Mouse (Mus musculus): ENCODE measurements around the gene Sugct.
"Not testable (repeated sequence)": the region's sequence is repeated elsewhere in the genome, so short reads cannot be mapped to it uniquely, and the experiment has no call there.

The Sugct gene

DNA sequence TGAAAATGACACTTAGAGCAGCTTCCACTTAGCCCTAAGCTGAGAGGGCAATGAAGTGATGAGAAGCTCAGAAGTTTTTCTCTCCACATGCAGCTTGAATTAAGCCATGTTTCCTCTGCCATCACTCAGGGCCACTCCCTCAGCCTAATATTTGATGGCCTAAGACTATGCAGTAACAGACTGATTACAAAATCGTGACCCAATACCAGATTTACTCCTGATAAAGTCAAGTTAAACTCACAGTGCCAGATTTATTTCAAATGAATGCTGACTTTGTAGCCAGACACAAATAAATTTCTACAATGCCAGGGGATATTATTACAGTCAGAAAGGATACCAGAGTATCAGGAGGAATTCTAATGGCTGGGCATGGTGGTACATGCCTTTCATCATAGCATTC, 89.1 kb downstream of the Sugct start:
- DNase-seq (ENCODE audit: inconsistent age in 2 of 2, low spot score in 1 of 2): no peak

DNA sequence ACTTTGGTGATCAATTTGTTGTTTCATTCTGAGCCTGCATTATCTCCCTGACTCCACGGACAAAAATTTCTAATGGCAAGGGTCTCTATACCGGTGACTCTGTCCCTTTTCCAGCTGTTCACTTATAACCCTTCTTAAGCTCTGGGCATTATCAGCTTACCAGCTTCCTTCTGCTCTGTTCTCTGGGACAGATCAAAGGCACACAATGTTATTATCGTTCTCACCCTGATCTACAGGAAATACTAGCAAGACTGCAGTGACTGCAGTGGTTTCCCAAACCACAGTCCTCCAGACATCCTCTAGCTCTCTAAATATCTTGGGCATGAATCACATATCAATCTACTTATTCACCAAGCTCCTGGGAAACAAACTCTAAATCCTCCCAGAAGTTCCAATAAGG, 90.7 kb downstream of the Sugct start:
- DNase-seq (ENCODE audit: inconsistent age in 2 of 2, low spot score in 1 of 2): no peak

DNA sequence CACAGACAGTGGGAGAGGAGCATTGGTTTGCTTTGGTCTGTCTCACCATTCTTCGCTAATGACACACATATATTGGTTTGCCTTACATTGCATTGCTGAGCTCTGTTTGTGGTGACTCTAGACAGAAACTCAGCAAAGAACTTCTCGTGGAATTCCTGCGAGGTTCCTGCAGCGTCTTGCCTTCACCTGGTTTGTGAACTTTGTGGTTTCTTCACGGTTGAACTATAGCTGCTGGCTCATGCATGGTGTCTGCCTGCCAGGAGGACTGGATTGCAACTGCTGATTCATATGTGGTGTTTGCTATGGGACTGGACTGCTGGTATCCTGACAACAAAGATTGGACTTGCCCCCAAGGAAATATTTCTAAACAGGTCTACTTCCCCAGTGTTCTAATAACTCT, 91.6 kb downstream of the Sugct start:
- no peak for DNase-seq (ENCODE audit: inconsistent age in 2 of 2, low spot score in 1 of 2)

DNA sequence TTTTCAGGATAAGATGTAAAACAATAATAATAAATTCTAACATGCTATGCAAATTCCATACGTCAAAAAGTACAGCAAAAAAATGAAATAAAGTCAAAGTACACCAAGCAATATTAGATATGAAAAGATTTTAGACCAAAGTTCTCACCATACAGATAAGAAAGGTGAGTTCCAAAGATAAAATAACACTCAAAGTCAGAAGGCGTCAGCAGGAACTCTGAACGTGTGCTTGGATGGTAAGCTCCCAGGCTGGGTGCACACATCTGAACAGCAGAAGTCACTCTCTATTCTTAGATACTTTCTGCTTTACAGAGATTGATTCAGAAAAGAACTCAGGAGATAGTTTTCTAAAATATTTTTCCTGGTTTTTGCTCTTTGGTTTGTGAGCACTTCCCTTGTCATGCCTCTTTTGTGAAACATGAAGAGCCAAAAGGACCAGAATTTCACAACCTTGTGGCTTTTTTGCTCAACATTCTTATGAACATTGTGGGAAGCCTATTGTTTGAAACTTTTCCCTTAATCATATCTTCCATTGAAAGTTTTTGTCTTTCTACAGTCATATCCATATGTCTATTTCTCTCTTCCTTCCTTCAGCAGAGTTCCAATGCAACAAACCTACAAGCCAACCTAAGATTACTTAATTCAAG, 110.0 kb downstream of the Sugct start:
- DNase-seq (ENCODE audit: inconsistent age in 2 of 2, low spot score in 1 of 2): no peak

DNA sequence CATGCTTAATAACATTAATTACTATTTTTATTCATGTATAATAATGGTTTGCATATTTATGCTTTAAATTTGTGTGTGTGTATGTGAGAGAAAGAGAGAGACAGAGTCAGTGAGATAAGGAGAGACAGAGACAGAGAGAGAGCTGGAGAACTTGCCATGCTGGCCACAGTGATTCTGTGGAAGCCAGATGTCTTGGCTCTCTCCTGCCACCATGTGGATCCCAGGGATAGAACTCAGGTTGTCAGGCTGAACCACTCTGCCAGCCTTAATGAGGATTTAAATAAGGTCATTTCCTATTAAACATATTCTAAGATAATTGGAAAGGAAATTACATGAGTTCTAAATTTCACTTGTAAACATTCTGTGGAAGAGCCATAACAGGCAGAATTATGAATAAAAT, 110.5 kb downstream of the Sugct start:
- peak in 1 of 2 experiments; percentile 41 for DNase-seq (ENCODE audit: inconsistent age in 2 of 2, low spot score in 1 of 2)

DNA sequence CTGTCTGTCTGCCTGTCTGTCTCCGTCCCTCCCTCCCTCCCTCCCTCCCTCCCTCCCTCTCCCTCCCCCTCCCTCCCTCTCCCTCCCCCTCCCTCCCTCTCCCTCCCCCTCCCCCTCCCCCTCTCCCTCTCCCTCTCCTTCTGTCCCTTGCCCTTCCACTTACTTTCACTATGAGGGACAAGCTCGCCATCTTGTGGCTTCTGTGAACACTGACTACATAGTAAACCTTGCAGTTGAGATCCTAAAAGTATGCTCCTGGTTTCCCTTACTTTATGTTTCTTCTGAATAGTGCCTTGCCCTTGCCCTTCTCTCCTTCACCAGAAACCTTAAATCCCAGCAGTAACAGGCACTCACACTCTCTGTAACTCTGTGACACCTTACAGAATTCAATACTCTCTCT, 113.7 kb downstream of the Sugct start:
- DNase-seq (ENCODE audit: inconsistent age in 2 of 2, low spot score in 1 of 2): peak in 1 of 2 experiments; percentile 29

DNA sequence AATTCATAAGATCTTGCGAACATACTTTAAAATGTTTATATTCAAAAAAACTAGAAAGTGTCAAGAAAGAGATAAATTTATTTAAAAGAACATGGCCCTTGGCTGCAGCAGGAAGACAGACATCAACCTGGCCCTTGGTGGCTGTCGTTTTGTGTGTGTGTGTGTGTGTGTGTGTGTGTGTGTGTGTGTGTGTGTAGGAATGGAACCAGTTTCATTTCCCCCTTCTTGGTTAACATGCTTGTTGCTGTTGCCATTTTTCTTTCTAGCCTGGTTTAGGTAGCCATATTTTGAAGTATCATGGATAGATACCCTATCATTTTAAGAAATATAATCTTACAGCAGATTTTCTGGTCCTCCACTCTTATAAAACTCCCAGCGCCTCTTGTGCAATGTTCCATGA, 136.0 kb downstream of the Sugct start:
- no peak for DNase-seq (ENCODE audit: inconsistent age in 2 of 2, low spot score in 1 of 2)

DNA sequence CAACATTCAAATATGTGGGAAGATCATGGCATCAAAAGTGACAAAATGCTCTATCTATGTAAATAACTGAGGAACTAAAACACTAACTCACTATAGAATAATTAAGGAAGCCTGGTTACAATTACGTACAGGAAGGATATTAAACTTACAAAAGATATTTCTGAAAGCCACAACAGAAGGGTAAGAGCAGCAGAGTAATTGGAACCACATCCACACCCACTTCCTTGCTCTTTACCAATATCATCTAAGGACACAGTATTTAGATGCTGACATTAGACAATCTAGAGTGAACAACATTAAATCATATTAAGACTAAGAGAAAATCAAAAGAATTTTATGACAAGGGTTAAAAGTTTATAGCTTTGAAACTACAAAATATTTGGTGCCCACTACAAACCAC, 159.0 kb downstream of the Sugct start:
- no peak for DNase-seq (ENCODE audit: inconsistent age in 2 of 2, low spot score in 1 of 2)

DNA sequence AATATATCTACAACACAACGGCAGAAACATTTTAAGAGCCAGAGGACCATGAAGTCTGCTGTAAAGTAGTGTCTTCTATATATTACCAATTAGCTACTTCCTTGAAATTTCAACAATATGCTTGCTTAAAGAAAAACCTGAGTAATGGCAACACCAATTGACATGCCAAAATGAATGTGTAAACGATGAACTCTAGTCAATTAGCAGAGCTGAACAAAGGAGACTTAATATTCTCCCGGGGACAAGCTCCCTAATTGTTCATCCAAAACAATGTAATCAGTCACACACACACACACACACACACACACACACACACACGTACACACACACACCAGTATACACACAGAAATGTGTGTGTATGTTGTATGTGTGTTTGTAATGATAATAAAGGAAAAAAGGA, 160.5 kb downstream of the Sugct start:
- no peak for DNase-seq (ENCODE audit: inconsistent age in 2 of 2, low spot score in 1 of 2)

DNA sequence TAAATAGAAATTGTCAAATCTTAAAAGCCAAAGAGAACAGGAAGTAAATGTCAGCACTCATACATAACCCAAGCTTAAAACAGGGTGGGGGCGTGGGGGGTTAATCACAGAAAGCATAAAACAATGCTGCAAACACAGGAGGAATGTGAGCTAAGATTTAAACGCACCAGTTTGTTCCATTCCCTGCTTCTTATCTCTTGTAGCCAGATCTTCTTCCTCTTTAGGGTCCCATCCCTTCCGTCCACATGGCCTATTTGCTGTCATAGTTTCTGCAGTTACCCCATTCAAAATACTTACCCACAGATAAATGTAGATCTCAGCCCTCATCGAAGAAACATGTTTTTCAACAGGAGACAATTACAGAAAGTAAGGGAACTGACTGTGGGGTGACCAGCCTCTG, 160.9 kb downstream of the Sugct start:
- DNase-seq (ENCODE audit: inconsistent age in 2 of 2, low spot score in 1 of 2): no peak

DNA sequence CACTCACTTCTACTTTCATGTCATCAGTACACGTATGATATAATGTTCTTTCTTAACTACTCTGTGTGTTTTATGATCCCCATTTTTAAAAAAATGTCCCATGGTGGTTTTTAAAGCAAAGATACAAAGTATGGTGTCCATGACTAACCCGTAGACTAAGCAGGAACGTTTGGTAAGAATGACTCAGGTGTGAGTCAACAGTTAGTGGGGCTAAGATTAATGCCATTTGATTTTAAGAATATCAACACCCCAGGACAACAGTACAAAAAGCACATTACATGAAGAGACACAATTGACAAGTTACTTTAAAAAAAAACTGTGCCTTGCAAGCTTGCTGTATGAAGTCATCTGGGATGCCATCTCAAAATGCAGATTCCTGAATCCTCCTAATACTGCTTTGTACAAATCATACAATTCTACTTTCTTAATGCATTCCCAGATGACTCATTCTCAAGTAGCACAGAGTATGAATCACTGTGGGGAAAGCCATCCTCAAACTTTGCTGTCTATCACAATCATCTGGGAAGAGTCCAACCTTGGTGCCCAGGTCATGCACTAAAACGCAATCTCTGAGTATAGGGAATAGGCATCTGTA, 184.1 kb downstream of the Sugct start:
- peak in 1 of 2 experiments; percentile 31 for DNase-seq (ENCODE audit: inconsistent age in 2 of 2, low spot score in 1 of 2)

DNA sequence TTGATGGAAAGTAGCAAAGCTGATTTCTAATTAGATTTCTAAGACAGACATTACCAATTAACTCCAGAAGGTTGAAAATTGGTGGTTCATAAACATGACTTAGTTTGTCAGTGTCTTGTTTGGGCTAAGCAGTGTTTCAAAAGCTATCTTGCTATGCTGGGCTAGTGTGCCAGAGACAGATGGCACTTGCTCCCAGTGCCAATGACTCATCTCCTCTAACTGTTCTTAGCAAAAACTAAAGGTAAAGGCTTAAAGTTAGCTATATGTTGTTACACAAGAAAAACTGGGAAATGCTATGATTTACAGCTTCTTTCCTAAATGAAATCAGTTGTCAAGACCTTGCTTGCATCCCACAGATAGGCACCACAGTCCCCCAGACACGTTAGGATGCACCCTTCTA, 200.4 kb downstream of the Sugct start:
- no peak for DNase-seq (ENCODE audit: inconsistent age in 2 of 2, low spot score in 1 of 2)

DNA sequence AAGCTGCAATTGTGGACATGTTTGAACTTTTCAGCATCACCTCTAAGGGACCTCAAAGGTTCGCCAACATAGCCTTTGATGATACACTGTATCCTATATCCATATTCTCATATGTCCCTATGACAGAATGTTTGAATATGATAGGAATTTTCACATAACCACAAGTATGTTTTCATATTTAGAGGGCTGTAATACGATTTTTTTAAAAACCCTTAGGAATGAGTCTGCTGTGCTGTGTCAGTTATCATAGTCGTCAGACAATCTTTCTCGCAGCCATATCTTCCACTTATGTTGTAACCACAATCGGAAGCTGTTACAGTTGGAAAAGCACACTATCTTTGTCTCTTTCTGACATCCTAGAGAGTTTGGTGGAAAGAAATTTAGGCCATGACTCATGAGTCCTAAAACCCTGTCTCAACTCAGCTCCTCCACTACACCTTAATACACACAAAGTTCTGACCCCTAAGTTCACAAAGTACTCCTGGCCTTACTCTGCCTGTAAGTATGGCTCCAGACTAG, 201.2 kb downstream of the Sugct start:
- DNase-seq (ENCODE audit: inconsistent age in 2 of 2, low spot score in 1 of 2): no peak

DNA sequence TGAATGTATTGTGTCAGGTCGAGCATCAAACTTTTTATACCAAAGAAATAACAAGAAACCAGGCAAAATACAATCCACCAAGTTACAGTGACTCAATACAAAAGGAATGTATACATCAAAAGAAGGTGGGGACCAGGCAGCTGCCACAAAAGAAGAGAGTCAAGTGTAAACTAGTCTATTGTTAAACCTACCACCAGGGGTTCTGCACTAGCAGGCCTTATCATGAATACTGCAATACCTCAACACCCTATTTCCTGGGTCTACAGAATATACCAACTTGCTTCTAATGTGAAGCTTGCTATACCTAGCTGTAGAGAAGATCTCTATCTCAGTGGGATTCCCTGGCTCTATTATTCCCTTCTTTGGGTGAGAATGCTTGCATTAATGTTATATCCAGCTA, 237.4 kb downstream of the Sugct start:
- DNase-seq (ENCODE audit: inconsistent age in 2 of 2, low spot score in 1 of 2): not testable (repeated sequence)

DNA sequence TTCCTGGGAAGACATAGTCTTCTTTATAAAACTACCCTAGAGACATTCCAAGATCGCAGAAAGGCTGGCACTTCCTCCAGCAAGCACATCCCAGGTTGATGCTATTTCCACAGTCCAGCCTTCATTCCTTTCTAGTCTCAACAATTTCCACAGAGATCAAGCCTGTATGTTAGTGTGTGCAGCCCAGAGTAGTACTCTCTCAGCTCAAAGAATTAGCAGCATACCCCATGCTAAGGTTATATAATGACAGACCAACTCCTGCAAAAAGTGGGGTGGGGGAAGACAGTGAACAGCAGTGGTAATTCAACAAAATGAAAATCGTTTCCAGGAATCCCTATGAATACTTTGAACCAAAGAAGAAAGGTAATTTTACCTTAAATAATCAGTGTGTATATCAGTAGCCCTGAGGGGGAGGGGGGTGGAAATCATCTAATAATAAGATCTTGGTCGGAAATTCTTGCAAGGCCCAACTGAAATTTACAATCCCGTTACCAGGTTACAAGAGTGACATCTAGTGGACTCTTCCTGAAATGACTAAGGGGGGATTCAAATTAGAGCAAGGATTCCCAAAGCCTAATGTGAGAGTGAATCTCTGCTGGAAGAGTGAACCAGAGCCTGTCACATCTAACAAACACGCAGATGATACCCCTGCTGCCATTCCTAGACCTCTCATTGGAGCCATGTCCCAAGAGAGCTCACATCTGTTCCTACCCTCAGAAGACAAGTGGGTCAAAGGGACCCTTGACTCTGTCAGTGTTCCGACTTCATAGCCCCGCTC, 263.0 kb downstream of the Sugct start:
- peak in 1 of 2 experiments; percentile 76 for DNase-seq (ENCODE audit: inconsistent age in 2 of 2, low spot score in 1 of 2)

DNA sequence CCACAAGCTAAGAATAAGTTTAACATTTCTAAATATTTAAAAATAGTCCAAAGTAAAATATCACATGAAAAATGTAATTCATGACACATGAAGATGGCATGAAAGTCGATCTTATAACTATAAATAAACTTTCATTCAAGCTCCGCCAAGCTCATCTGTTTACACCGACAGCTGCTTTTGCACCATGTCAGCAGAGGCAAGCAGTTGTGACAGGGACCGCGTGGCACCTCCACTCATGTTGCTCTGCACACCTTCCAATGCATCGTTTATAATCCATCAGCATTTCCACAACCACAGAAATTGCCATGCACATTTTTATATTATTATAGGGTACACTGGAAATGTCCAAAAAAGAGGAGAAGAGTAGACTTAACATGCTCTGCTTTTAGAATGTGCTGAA, 273.5 kb downstream of the Sugct start:
- DNase-seq (ENCODE audit: inconsistent age in 2 of 2, low spot score in 1 of 2): no peak

DNA sequence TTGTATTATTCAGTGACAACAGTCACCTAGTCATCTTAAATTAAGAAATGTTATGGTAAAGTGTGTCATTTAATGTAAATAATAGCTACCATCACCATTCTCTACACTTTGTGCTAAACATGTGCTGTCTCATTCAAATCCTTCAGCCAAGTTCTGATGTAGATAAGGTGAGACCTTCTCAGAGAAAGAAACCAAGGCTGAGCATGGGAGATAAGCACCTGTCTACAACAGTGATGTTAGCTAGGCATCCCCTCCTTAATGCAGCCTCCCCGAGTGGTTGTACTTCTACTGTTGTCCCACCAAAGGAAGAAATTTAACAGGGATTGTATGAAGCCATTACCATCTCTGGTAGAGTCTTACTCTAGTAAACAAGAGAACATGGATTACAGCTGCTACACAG, 274.8 kb downstream of the Sugct start:
- no peak for DNase-seq (ENCODE audit: inconsistent age in 2 of 2, low spot score in 1 of 2)

DNA sequence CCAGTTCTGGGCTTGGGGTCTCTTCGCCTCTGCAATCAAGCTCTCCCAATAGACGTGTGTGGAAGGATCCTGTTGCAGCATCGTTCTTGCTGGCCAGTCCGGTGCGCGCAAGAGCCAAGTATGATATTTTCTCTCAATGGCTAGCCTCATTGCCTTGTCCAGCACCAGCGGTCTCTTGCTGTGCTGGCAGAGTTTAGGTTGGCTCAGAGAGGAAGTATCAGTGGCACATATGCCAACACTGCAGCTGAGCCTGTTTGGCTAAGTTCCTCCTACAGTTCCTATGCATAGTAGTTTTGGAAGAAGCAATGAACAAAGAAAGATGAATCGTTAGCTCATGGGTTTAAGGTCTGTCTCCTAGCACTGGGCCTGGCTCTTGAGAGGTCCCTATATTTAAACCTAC, 352.5 kb downstream of the Sugct start:
- DNase-seq (ENCODE audit: inconsistent age in 2 of 2, low spot score in 1 of 2): no peak

DNA sequence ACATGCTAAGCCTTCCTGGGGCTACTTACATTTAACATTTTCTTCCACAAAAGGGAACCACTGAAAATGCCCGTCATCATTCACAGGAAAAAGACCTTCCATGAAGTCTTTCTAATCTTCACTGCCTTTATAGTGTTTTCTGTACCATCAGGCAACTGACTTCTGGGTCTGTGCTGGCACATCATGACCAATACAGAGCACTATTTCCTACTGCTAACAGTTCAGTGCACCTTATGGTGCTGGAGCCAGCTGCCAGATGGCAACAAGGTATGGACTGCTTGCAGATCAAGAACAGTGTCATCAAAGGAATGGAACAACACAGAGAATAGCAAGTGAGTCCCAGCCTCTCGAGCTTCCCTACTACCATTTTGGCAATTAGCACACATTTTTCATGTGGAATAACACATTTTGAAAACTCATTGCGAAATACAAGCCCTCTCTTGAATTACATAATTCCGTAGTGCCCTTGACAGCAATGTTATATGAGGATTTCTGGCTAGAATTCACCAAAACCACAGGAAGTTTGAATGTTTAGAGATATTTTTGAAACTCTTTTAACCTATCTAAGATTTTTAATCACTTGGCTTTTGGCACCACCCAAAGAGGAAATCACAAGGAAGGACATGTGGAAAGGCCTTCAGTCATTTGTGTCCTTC, 359.3 kb downstream of the Sugct start:
- peak in 1 of 2 experiments; percentile 50 for DNase-seq (ENCODE audit: inconsistent age in 2 of 2, low spot score in 1 of 2)

DNA sequence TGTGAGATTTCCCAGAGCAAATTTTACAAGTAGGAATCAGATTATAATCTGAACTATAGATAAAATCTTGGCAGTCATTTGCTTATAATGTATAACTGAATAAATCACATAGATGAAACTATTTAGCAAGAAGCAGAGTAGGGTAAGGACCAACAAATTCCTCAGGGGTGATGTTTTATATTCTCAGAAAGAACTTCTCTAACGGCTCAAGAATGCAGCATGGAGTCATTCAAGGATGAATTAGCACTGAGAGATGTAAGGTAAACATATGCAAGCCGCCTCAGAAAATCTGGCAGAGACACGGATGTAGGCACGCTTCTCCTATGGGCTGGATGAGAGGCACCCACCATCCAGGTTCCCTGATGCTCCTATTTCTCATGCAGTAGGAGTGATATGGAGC, 368.5 kb downstream of the Sugct start:
- DNase-seq (ENCODE audit: inconsistent age in 2 of 2, low spot score in 1 of 2): no peak

DNA sequence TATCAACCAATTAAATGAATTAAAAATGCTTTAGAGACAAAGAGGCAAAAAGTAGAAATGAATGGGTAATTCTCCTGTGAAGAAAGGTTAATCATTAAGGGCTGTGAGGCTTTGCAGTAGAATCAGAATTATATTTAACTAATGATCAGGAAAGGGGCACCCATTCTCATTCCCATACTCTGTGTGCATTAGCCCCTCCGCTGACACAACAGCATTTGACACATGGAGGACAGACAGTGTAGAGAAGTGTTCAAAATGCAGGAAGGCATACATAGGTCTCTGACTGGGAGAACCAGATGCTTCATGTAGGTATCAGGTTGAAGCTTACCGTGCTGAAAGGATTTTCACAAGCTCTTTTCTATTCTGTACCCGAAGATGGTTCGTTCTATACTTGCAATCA, 393.8 kb downstream of the Sugct start:
- no peak for DNase-seq (ENCODE audit: inconsistent age in 2 of 2, low spot score in 1 of 2)
